ENCODE assay signal across 20 mouse cellular contexts in genomic region chr14:48017971-48018370, GRCm38 (mm10).
A peak's percentile ranks its signal among the peaks of the same experiment; 100 is the strongest.
DNase-seq lines count a peak whose midpoint lies in the region; ATAC-seq lines count a peak whose summit lies in the region.
"Had no signal": no experiment of that assay in that cellular context is flagged by ENCODE, and none has a peak within 500 bp of the region (broad histone marks: within the 10 kb centered on the region; RNA-seq: fewer than 3 reads in every experiment).

No protein-coding gene starts in this region.

- no peak overlapping the region for H3K4me3 ChIP-seq in heart, embryonic 12.5 days
- no peak overlapping the region for H3K4me3 ChIP-seq in midbrain, embryonic 11.5 days (ENCODE audit: low read depth, low read length)
- no peak overlapping the region for H3K4me3 ChIP-seq in midbrain, embryonic 14.5 days (replicated peaks; ENCODE audit: low read depth, low read length)
- H3K4me3 ChIP-seq in limb, embryonic 10.5 days: no peak overlapping the region

- ATAC-seq in heart, embryonic 12.5 days (ENCODE audit: insufficient number of reproducible peaks, low FRiP score): no peak
- ATAC-seq in midbrain, embryonic 11.5 days (ENCODE audit: low FRiP score): no peak
- ATAC-seq in midbrain, embryonic 14.5 days (ENCODE audit: low FRiP score, low TSS enrichment): no peak
- ATAC-seq: activated CD4-positive, CD25-positive, alpha-beta regulatory T cell, adult 4 months; CD4-positive, CD25-positive, alpha-beta regulatory T cell, adult 4 months; Patski had no signal

- H3K36me3 ChIP-seq in heart, embryonic 12.5 days: no peaks in the 10 kb centered on the region
- no peaks in the 10 kb centered on the region for H3K36me3 ChIP-seq in midbrain, embryonic 11.5 days (ENCODE audit: control insufficient read depth, insufficient read depth, low read length)
- H3K36me3 ChIP-seq in midbrain, embryonic 14.5 days (ENCODE audit: control insufficient read depth, insufficient read depth, low read length): no peaks in the 10 kb centered on the region
- H3K36me3 ChIP-seq in limb, embryonic 10.5 days: no peaks in the 10 kb centered on the region
- H3K36me3 ChIP-seq: G1E had no signal

- no peak overlapping the region for H3K9ac ChIP-seq in heart, embryonic 12.5 days
- H3K9ac ChIP-seq in midbrain, embryonic 11.5 days (ENCODE audit: low read length): no peak overlapping the region
- no peak overlapping the region for H3K9ac ChIP-seq in midbrain, embryonic 14.5 days (replicated peaks; ENCODE audit: low read length)

- H3K4me2 ChIP-seq in heart, embryonic 12.5 days: no peak overlapping the region
- H3K4me2 ChIP-seq in midbrain, embryonic 11.5 days: no peak overlapping the region
- no peak overlapping the region for H3K4me2 ChIP-seq in midbrain, embryonic 14.5 days (ENCODE audit: low read length)

- DNase-seq in heart, adult 11 months: peak; percentile 57
- peak; percentile 74 for DNase-seq in midbrain, embryonic 11.5 days (ENCODE audit: low spot score, missing footprints)
- DNase-seq in midbrain, embryonic 14.5 days: no peak
- DNase-seq in limb, embryonic 10.5 days (ENCODE audit: low spot score): peak; percentile 15
- no peak for DNase-seq in urinary bladder, postnatal 25 days (ENCODE audit: low spot score)
- DNase-seq: adrenal gland, adult 2 months; adrenal gland, adult 8-10 months; adrenal gland, postnatal 10 days; adrenal gland, postnatal 14 days; adrenal gland, postnatal 25 days; adrenal gland, postnatal 36 days; B cell, adult 2 months; cerebellum, adult 11 months; cerebellum, adult 11-12 months; cerebellum, adult 18-20 months had no signal

- H3K27ac ChIP-seq in heart, embryonic 12.5 days (ENCODE audit: poor library complexity, severe bottlenecking): no peak overlapping the region
- H3K27ac ChIP-seq in midbrain, embryonic 11.5 days (ENCODE audit: low read depth, low read length): no peak overlapping the region
- no peak overlapping the region for H3K27ac ChIP-seq in midbrain, embryonic 14.5 days (replicated peaks; ENCODE audit: low read depth, low read length)
- H3K27ac ChIP-seq in limb, embryonic 10.5 days: no peak overlapping the region

- no peaks in the 10 kb centered on the region for H3K9me3 ChIP-seq in heart, embryonic 12.5 days (replicated peaks)
- no peaks in the 10 kb centered on the region for H3K9me3 ChIP-seq in midbrain, embryonic 11.5 days (ENCODE audit: control insufficient read depth, low read length)
- no peaks in the 10 kb centered on the region for H3K9me3 ChIP-seq in midbrain, embryonic 14.5 days (ENCODE audit: control insufficient read depth, low read length)
- no peaks in the 10 kb centered on the region for H3K9me3 ChIP-seq in limb, embryonic 10.5 days (replicated peaks)
- H3K9me3 ChIP-seq: G1E had no signal

- H3K27me3 ChIP-seq in heart, embryonic 12.5 days (replicated peaks): no peaks in the 10 kb centered on the region
- no peaks in the 10 kb centered on the region for H3K27me3 ChIP-seq in midbrain, embryonic 11.5 days (ENCODE audit: control insufficient read depth, insufficient read depth, low read length)
- no peaks in the 10 kb centered on the region for H3K27me3 ChIP-seq in midbrain, embryonic 14.5 days (ENCODE audit: control insufficient read depth, insufficient read depth, low read length)
- H3K27me3 ChIP-seq in limb, embryonic 10.5 days (ENCODE audit: low read depth, poor library complexity, severe bottlenecking): no peaks in the 10 kb centered on the region
- H3K27me3 ChIP-seq: Patski had no signal

- WGBS in heart, embryonic 12.5 days: 73% methylated on average over 6 of the region's 6 CpGs
- 90% methylated on average over 6 of the region's 6 CpGs for WGBS in midbrain, embryonic 11.5 days
- 90% methylated on average over 6 of the region's 6 CpGs for WGBS in midbrain, embryonic 14.5 days
- 86% methylated on average over 6 of the region's 6 CpGs for WGBS in limb, embryonic 10.5 days

- no peaks in the 10 kb centered on the region for H3K4me1 ChIP-seq in heart, embryonic 12.5 days (replicated peaks)
- H3K4me1 ChIP-seq in midbrain, embryonic 11.5 days (ENCODE audit: control insufficient read depth, insufficient read depth, low read length): no peaks in the 10 kb centered on the region
- no peaks in the 10 kb centered on the region for H3K4me1 ChIP-seq in midbrain, embryonic 14.5 days (ENCODE audit: control insufficient read depth, insufficient read depth, low read length)
- no peaks in the 10 kb centered on the region for H3K4me1 ChIP-seq in limb, embryonic 10.5 days

Comparison
In these comparisons a context has a peak if more than half of its experiments do, and no peak if none do; other contexts are left out.
1. DNase-seq: peak in heart, adult 11 months (single experiment), midbrain, embryonic 11.5 days (single experiment) and limb, embryonic 10.5 days (single experiment); none in midbrain, embryonic 14.5 days (single experiment) and urinary bladder, postnatal 25 days (single experiment).